Mouse (Mus musculus) natural killer cell, adult 2 months (primary cell): ENCODE measurements around the gene Usf2.
"Not testable (repeated sequence)": the region's sequence is repeated elsewhere in the genome, so short reads cannot be mapped to it uniquely, and the experiment has no call there.

Source experiments
- DNase-seq, 2 experiments: peaks; one replicate each; pipeline ENCODE4 v3.0.0; 2022; ENCODE audit warnings: low spot score in 2 of 2

Gene Usf2

GRCm38 (mm10) chr7:30958109-30958865 is 1.7 kb upstream of the Usf2 start:
- no peak for DNase-seq

GRCm38 (mm10) chr7:30957367-30957783 is 772 bp upstream of the Usf2 start:
- DNase-seq = peak; percentile 91 to 94

- DNase-seq = no peak
Measured at GRCm38 (mm10) chr7:30956357-30956751, 249 bp downstream of the Usf2 start.

GRCm38 (mm10) chr7:30955584-30956356 is 833 bp downstream of the Usf2 start:
- DNase-seq = peak; percentile 85 to 86

- DNase-seq = no peak
Measured at GRCm38 (mm10) chr7:30954971-30955520, 1.6 kb downstream of the Usf2 start.

- DNase-seq = no peak
Measured at GRCm38 (mm10) chr7:30954036-30954435, 2.6 kb downstream of the Usf2 start.

- no peak for DNase-seq
Measured at GRCm38 (mm10) chr7:30953459-30953858, 3.1 kb downstream of the Usf2 start.

- no peak for DNase-seq
Measured at GRCm38 (mm10) chr7:30952441-30953265, 4.0 kb downstream of the Usf2 start.

GRCm38 (mm10) chr7:30949902-30950301 is 6.7 kb downstream of the Usf2 start:
- DNase-seq = not testable (repeated sequence)

GRCm38 (mm10) chr7:30945876-30946275 is 10.7 kb downstream of the Usf2 start:
- no peak for DNase-seq

GRCm38 (mm10) chr7:30945466-30945865 is 11.1 kb downstream of the Usf2 start:
- not testable (repeated sequence) for DNase-seq

GRCm38 (mm10) chr7:30944706-30945105 is 11.9 kb downstream of the Usf2 start:
- DNase-seq = not testable (repeated sequence)

- DNase-seq = no peak
Measured at GRCm38 (mm10) chr7:30943909-30944635, 12.5 kb downstream of the Usf2 start, which contains the start of gene Hamp. Gene Hamp (minus strand): TSS chr7:30944032.

GRCm38 (mm10) chr7:30942365-30942764 is 14.2 kb downstream of the Usf2 start:
- not testable (repeated sequence) for DNase-seq

GRCm38 (mm10) chr7:30940070-30940469 is 16.5 kb downstream of the Usf2 start:
- not testable (repeated sequence) for DNase-seq

- not testable (repeated sequence) for DNase-seq
Measured at GRCm38 (mm10) chr7:30935422-30936099, 21.0 kb downstream of the Usf2 start.

GRCm38 (mm10) chr7:30924581-30924980 is 32.0 kb downstream of the Usf2 start, which contains the start of gene Hamp2:
Gene Hamp2 (minus strand): TSS chr7:30924681.
- not testable (repeated sequence) for DNase-seq

- no peak for DNase-seq
Measured at GRCm38 (mm10) chr7:30924071-30924470, 32.5 kb downstream of the Usf2 start.

GRCm38 (mm10) chr7:30922490-30922889 is 34.1 kb downstream of the Usf2 start:
- not testable (repeated sequence) for DNase-seq

GRCm38 (mm10) chr7:30920217-30920616 is 36.4 kb downstream of the Usf2 start:
- peak; percentile 49 to 51 for DNase-seq
